Mouse (Mus musculus): ENCODE data around the gene Wrap73.
A peak's percentile ranks its signal among the peaks of the same experiment; 100 is the strongest.

Gene Wrap73

DNA sequence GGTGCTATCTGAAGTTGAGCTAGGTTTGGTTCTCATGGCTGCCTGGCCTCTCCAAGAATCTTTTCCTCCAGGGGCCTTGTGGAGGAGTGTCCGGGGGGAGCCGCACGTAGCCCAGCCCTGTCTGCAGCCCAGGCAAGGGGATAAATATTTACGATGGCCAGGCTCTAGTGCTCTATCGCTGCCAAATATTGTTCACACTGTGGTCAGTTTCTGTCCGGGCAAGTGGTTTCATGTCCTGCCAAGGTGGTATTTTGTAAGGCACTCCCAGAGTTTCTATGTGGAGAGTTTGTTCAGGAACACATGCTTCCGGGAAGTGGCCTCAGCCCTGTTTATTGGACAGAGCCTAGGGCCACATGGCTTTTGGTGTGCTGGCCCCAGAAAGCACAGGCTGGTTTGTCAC, 38.8 kb downstream of the Wrap73 start:
- DNase-seq (ENCODE audit: low spot score in 2 of 2) = no peak

DNA sequence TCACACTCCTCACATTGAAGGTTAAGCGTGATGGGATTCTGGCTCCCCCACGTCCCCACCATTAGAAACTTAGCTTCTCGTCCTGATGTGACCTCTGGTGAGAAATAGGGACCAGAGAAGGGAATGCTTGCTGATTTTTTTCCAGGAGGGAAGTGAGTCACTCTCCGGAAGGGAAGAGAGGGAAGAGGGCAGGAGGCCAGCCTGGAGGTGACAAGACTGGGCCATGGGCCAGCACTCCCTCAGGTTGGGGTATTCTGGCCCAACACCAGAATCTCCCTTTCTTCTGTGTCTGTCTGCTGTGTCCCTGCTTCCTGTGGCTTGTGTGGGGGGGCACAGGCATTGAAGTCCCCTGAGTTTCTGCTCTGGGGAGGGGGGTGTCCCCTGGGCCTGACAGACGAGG, 41.4 kb downstream of the Wrap73 start:
- DNase-seq (ENCODE audit: low spot score in 2 of 2) = peak in 1 of 2 experiments; percentile 41

DNA sequence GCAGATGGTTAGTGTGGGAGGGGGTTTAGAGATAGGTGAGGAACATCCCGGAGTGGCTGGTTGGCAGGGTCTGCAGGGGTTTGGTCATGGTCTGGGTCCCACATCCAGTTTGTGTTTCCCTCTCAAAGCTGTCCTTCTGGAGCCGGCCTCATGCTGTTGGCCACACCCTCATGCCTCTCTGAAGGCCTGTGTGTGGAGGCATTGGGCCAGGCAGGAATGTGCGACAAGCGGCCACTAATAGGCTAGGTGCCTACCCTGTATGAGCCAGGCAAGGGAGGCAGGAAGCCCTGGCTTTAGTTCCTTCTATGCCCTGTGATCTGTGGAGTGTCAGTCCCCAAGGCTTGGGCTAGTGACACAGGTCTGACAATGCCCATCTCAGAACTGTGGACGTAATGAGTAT, 42.8 kb downstream of the Wrap73 start:
- no peak for DNase-seq (ENCODE audit: low spot score in 2 of 2)

DNA sequence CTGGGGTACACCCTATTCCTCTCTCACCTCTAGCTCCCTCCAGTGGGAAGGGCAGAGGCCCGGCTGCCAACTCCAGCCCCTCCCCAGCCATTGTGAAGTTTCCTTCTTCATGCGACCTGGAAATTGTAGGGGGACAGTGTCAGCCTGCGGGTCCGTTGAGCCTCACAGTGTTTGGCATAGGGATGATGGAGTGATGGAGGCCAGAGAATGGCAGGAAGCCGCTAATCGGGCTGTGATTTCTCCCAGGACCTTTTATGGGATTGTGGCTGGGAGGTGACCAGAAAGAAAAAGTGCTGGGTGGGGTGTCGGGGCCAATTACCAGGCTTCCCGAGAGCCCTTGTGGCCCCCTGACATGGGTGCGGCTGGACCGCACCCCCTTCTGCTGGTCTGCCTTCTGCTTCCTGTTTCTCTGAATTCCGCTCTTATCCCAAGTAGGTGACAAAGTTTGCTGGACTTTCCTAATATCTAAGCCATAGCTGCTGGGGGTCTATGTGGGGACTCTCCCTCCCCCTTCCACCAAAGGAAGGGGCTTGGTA, 43.9 kb downstream of the Wrap73 start:
- DNase-seq (ENCODE audit: low spot score in 2 of 2) = peak in 1 of 2 experiments; percentile 52

DNA sequence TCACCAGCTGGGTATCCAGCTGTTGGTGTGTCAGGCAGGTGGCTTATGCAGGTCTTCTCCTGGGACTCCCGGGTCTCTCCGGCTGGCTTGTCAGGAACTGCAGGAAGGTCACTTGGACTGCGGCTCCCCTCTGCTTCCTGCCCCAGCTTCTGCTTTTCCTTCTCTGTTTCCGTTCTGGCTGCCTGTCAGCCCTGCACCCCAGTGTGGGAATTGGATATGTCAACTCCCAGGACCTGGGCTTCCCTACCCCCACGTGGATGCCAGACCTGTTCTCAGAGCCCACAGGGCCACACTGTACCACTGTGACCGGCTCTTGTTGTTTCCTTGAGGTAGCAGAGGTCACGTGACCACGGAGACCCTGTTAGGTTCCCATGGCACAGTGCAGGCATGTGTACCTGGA, 46.8 kb downstream of the Wrap73 start:
- DNase-seq (ENCODE audit: low spot score in 2 of 2) = peak; percentile 32 to 51

DNA sequence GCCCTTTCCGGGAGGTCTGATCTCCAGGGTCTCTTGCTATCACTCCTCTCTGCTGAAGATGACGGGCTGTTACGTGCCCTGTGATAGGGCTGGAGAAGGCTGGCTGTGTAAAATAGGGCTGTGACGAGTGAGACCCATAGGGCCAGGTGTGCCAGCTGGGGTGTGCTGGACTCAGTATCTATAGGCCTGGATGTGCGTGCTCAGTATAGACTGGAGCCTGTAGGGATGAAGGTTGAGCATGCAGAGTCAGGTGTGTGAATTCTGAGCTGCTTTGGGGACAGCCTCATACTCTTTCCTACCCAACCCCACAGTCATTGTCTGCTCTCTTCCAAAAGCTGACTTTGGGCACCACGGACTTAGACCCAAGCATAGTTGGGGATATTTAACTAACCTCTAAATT, 55.8 kb downstream of the Wrap73 start:
- DNase-seq (ENCODE audit: low spot score in 2 of 2) = no peak

DNA sequence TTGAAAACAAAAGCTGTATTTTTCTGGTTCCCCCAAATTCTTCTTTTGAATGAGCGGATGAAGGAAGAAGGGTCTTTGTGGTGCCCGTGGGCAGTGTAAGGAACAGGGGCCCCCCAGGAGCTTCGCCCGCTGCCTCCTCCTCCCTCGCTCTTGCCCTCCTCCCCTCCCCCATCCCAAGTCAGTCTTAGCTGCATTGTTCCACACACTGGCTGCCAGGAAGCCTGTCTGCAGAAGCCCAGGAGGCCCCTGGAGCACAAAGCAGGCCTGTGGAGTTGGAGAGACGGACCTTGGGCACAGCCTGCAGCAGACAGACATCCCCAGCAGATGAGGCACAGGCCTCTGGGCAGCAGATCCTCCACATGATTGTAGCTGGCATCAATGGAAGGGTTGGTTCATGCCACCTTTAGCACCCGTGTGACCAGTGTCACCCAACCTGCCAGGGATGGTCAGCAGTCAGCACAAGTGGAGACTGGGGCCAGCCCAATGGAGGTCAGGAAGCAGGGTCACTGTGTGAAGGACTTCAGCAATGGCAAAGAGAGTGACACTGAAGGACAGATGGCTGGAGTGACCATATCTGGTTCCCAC, 56.3 kb downstream of the Wrap73 start:
- no peak for DNase-seq (ENCODE audit: low spot score in 2 of 2)

DNA sequence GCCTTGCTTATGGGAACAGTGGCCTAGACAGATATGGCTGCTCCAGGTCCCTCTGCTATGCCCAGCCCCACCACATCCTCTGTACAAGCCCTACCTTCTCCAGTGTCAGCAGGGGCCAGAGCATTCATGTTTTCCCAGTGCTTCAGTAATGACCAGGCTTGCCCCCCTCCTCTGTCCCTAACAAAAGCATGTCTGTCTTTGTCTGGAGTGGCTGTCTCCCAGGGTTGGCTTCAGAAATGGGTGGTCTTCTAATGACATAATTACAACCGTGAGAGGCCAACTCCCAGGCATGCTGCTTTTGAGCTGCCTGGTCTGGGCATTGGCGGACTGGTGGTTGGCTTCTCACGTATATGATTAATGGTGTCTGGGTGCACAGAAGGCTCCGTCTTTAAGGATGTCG, 59.3 kb downstream of the Wrap73 start:
- no peak for DNase-seq (ENCODE audit: low spot score in 2 of 2)

DNA sequence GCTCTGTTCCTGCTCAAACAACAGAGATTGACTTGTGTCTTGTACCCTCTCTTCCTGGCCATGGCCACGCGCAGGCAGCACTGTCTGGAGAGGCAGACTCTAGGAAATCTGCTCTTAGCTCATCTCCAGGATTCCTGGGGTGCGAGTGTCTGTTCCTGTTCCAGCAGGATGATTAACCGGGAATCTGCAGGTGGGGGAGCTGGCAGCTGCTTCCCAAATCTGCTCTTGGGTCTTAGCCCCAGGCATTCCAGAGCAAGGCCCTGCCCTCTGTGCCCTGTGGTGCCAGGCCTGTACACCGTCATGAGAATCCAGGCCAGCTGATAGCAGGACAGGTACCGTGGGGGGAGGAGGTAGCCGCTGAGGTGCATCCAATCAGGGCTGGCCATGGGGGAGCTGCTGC, 62.4 kb downstream of the Wrap73 start:
- no peak for DNase-seq (ENCODE audit: low spot score in 2 of 2)

DNA sequence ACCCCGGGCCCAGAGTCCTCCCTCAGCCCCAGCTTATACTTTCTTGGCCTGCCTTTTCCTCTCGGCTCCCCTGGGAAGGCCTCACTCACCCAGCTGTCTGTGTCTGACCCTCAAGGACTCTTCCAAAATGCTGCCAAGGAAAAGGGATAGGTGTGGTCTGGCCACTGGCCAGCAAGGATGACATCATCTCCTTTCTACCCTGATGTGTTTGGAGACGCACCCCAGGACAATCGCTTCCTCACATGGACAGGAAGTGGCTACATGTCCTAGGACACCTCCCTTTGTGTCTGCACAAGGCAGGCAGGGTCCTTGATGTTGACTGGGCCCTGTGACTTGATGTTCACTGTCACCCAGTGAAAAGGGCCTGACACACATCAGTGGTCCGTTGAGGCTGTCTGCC, 63.2 kb downstream of the Wrap73 start:
- peak; percentile 83 to 85 for DNase-seq (ENCODE audit: low spot score in 2 of 2)

DNA sequence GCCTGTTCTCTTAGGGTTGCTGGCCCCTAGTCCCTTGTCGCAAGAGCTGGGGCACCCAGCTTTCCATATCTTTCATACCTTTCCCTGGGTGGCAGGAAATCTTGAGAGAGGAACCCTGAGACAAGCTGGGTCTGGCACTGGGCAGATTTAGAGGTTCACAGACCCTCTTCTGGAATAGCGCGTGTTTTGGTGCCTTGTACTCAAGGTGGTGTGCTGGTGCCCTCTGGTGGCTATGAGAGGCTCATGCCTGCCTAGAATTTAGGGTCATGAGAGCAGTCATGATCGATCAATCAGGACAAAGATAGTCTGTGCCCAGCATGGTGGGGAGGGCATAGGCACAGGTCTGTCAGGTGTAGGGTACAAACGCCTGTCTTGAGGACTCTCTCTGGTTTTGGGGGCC, 65.1 kb downstream of the Wrap73 start:
- DNase-seq (ENCODE audit: low spot score in 2 of 2) = peak in 1 of 2 experiments; percentile 48

DNA sequence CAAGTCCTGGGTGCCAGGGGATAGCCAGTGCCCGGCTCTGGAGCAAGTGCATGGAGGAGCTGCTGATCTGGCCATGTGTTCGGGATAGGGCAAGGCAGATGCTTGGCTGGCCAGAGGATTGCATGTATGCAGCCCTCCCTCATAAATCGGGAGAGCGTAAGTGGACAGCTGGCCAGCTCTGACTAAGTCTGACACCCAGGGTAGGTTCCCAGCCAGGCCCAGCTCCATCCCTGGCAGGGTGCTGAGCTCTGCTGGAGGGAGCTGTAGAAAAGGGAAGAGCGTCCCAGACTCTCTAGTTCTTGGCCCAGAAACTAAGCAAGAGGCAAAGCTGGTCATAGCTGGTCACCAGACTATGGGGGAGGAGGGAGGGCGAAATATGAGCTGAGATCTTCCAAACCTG, 66.9 kb downstream of the Wrap73 start:
- DNase-seq (ENCODE audit: low spot score in 2 of 2) = peak in 1 of 2 experiments; percentile 46

DNA sequence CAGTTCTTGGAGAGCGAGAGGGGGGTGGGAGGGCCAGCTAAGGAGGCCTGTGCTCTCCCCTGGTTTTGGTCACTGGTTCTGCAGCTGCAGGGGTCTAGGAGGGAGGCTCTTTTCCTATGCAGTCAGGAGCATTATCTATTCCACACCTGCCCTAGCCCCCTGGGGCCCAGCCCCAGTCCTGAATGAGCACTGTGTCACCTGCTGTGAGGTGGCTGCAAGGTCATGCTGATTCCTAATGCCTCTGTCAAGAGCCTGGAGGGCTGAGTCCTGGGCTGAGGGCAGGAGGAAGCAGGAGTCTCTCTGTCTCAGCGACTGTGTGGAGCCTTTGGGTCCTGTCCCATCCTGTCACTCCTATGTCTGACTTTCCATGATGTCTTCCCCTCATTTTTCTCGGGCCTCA, 67.7 kb downstream of the Wrap73 start:
- no peak for DNase-seq (ENCODE audit: low spot score in 2 of 2)

DNA sequence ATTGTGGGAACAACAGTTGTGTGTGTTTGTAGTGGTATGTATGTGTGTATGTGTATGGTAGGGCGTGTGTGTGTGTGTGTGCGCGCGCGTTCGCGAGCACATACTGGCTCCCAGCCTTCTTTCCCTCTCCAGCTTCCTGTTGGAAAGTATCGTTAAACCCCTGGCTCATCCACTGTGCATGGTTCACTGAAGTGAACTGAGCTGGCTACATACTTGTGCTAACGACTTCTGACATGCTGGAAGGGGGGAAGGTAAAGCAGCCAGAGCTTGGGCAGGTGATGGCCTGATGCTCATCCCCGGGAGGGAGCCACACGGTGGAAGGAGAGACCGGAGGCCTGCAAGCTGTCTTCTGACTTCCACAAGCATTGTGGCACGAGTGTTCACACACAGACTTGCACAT, 69.3 kb downstream of the Wrap73 start:
- no peak for DNase-seq (ENCODE audit: low spot score in 2 of 2)

DNA sequence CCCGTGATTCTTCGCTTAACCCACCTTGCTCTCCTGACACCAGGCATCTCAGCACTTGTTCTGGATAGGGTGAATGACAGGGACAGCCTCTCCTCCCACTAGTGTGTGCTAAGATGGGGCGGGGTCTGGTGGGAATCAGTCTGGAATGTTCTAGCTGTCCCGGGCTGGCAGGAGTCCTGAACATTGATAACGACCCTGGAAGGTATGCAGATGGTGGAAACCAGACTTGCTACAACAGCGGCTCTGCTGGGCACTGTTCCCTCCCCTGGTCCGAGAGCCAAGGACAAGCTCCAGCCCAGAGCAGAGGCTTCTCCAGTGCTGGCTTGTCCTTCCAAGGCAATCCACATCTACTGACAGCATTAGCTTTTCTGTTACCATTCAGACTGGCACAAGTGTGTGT, 71.4 kb downstream of the Wrap73 start:
- peak; percentile 58 to 73 for DNase-seq (ENCODE audit: low spot score in 2 of 2)

DNA sequence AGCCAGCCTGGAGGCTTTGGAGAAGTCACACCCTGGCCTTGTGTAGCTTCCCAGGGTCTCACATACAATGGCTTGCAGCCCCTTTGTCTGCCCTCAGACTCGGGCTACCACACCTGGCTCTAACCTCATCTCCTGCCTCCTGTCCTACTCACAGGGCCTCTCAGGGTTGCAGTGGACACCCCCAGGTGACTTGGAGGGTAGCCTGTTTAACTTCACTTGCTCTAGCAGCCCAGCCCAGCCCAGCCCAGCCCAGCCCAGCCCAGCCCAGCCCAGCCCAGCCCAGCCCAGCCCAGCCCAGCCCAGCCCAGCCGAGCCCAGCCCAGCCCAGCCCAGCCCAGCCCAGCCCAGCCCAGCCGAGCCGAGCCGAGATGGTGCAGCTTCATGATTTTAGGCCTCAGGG, 71.9 kb downstream of the Wrap73 start:
- no peak for DNase-seq (ENCODE audit: low spot score in 2 of 2)
